Mouse (Mus musculus) kidney, postnatal 4 days (tissue): ENCODE data around the gene Repin1.
A peak's percentile ranks its signal among the peaks of the same experiment; 100 is the strongest.
"Not testable (repeated sequence)": the region's sequence is repeated elsewhere in the genome, so short reads cannot be mapped to it uniquely, and the experiment has no call there.

Source experiments
- DNase-seq, 2 experiments: peaks; one replicate each; pipeline ENCODE4 v3.0.0; 2021; ENCODE audit warnings: mixed read lengths in 2 of 2

Gene Repin1

GRCm38 (mm10) chr6:48581257-48581656 is 12.4 kb upstream of the Repin1 start:
- DNase-seq: no peak

GRCm38 (mm10) chr6:48582037-48582436 is 11.6 kb upstream of the Repin1 start:
- DNase-seq: peak in 1 of 2 experiments; percentile 31

- DNase-seq: no peak
Observed at GRCm38 (mm10) chr6:48589194-48589750, 4.4 kb upstream of the Repin1 start, which contains the start of gene Gm45021. Gene Gm45021, plus strand, starts transcription at chr6:48589610.

GRCm38 (mm10) chr6:48591221-48591845 is 2.4 kb upstream of the Repin1 start:
- no peak for DNase-seq

GRCm38 (mm10) chr6:48591871-48592270 is 1.8 kb upstream of the Repin1 start:
- DNase-seq: no peak

GRCm38 (mm10) chr6:48594043-48594738 is 508 bp downstream of the Repin1 start:
- peak; percentile 70 to 83 for DNase-seq

- peak in 1 of 2 experiments; percentile 31 for DNase-seq
Observed at GRCm38 (mm10) chr6:48595278-48595677, 1.6 kb downstream of the Repin1 start.

- DNase-seq: peak in 1 of 2 experiments; percentile 10
Observed at GRCm38 (mm10) chr6:48596545-48597232, 3.0 kb downstream of the Repin1 start.

GRCm38 (mm10) chr6:48597233-48597625 is 3.5 kb downstream of the Repin1 start:
- DNase-seq: no peak

- no peak for DNase-seq
Observed at GRCm38 (mm10) chr6:48600594-48600993, 6.9 kb downstream of the Repin1 start.

- peak; percentile 97 to 98 for DNase-seq
Observed at GRCm38 (mm10) chr6:48601271-48602079, 7.8 kb downstream of the Repin1 start, which contains the start of gene Zfp775. Gene Zfp775, plus strand, starts transcription at chr6:48602063.

- peak; percentile 51 to 66 for DNase-seq
Observed at GRCm38 (mm10) chr6:48602080-48602741, 8.5 kb downstream of the Repin1 start.

GRCm38 (mm10) chr6:48608124-48608523 is 14.4 kb downstream of the Repin1 start:
- DNase-seq: no peak

- DNase-seq: no peak
Observed at GRCm38 (mm10) chr6:48609512-48609911, 15.8 kb downstream of the Repin1 start.

- DNase-seq: no peak
Observed at GRCm38 (mm10) chr6:48610657-48611056, 17.0 kb downstream of the Repin1 start.

- DNase-seq: no peak
Observed at GRCm38 (mm10) chr6:48613464-48613863, 19.8 kb downstream of the Repin1 start.

GRCm38 (mm10) chr6:48614756-48615155 is 21.1 kb downstream of the Repin1 start:
- no peak for DNase-seq

- DNase-seq: no peak
Observed at GRCm38 (mm10) chr6:48620031-48620430, 26.3 kb downstream of the Repin1 start.

- DNase-seq: not testable (repeated sequence)
Observed at GRCm38 (mm10) chr6:48622186-48622843, 28.6 kb downstream of the Repin1 start.

- DNase-seq: no peak
Observed at GRCm38 (mm10) chr6:48623460-48623859, 29.8 kb downstream of the Repin1 start.

- no peak for DNase-seq
Observed at GRCm38 (mm10) chr6:48626464-48626863, 32.8 kb downstream of the Repin1 start, which contains the start of gene AI854703. Gene AI854703, plus strand, starts transcription at chr6:48626764.
